Mouse (Mus musculus) lung, embryonic 14.5 days (tissue): ENCODE measurements around the gene Trp53rkb. TPM values are rescaled to one million over a fixed set of nuclear protein-coding genes. Genes with fewer than 3 reads are reported as not detected.
"Not testable (repeated sequence)": the region's sequence is repeated elsewhere in the genome, so short reads cannot be mapped to it uniquely, and the experiment has no call there.

Experiments
- ATAC-seq: fragments of 200-750 bp; cut with Nextera tagmentation; 2 replicates; pipeline ENCODE4 v1.8.0; 2017; ENCODE audit warnings: mild to moderate bottlenecking, moderate TSS enrichment, moderate library complexity; ENCODE audit not compliant: insufficient read depth
- DNase-seq: peaks from one replicate; pipeline ENCODE4 v3.0.0-alpha.2; 2015
- H3K27ac ChIP-seq: fragments of 300-500 bp; sonication (generic); 2 replicates; pipeline ENCODE4 v1.5.1; 2014; ENCODE audit warnings: low read depth, mild to moderate bottlenecking, moderate library complexity
- H3K27me3 ChIP-seq: fragments of 300-500 bp; sonication (generic); 2 replicates; pipeline ENCODE4 v1.6.1; 2014; ENCODE audit warnings: low read length, control low read depth; ENCODE audit not compliant: insufficient read depth
- H3K36me3 ChIP-seq: fragments of 300-500 bp; sonication (generic); 2 replicates; pipeline ENCODE4 v1.6.1; 2014; ENCODE audit warnings: control low read depth; ENCODE audit not compliant: insufficient read depth
- H3K4me1 ChIP-seq: fragments of 300-500 bp; sonication (generic); 2 replicates; pipeline ENCODE4 v1.6.1; 2014; ENCODE audit warnings: antibody characterized with exemption, control low read depth; ENCODE audit not compliant: insufficient read depth
- H3K4me2 ChIP-seq: fragments of 300-500 bp; sonication (generic); 2 replicates; pipeline ENCODE4 v1.6.1; 2014; ENCODE audit warnings: mild to moderate bottlenecking
- H3K4me3 ChIP-seq: fragments of 300-500 bp; sonication (generic); 2 replicates; pipeline ENCODE4 v1.5.1; 2014; ENCODE audit warnings: low read depth, low read length
- H3K9ac ChIP-seq: fragments of 300-500 bp; sonication (generic); 2 replicates; pipeline ENCODE4 v1.6.1; 2014
- H3K9me3 ChIP-seq: fragments of 300-500 bp; sonication (generic); 2 replicates; pipeline ENCODE4 v1.6.1; 2016; ENCODE audit warnings: low read depth, low read length, control low read depth
- CTCF ChIP-seq: IDR thresholded peaks from 2 replicates; pipeline ENCODE4 v1.5.1; 2016; ENCODE audit warnings: antibody characterized with exemption, low read depth
- WGBS: fragments of 180-500 bp; shearing (Covaris S2); extraction: QIAGEN DNeasy Blood & Tissue Kit; methylation state at CpG from one replicate; pipeline ENCODE4 v1.1.7; 2014; 5-methylcytosine and 5-hydroxymethylcytosine counted together
- polyA plus RNA-seq: library from polyadenylated mRNA; unstranded; fragments of >200 nt; fragmentation: Nextera tagmentation; extraction: Ambion mirVana; gene quantifications from 2 replicates; pipeline ENCODE4 v1.2.1, GENCODE M21; 2014

Trp53rkb gene
- 7.3 and 10.9 TPM in 2 replicates for polyA plus RNA-seq

GRCm38 (mm10) chr2:166792355-166792754 is at the start of gene Trp53rkb:
Trp53rkb (plus strand) TSS chr2:166792531.
- H3K36me3 ChIP-seq = peaks cover 12% of the 10 kb centered on the region
- no peak for TF ChIP-seq CTCF
- H3K27ac ChIP-seq = peak within 1 kb of the TSS; percentile 42
- H3K9ac ChIP-seq = peak within 1 kb of the TSS; percentile 79
- WGBS = 74% methylated on average over 5 of the region's 5 CpGs
- no peak for DNase-seq
- ATAC-seq = no peak
- no peaks in the 10 kb centered on the region for H3K27me3 ChIP-seq
- H3K9me3 ChIP-seq = no peaks in the 10 kb centered on the region
- H3K4me2 ChIP-seq = peak within 1 kb of the TSS; percentile 67
- peak within 1 kb of the TSS; percentile 76 for H3K4me3 ChIP-seq
- 0 out of 2 replicates have a peak, but pooled peaks cover 4% of the 10 kb centered on the region for H3K4me1 ChIP-seq

- Histone ChIP-seq H3K36me3 (no peaks in the 10 kb centered on the region), H3K4me1 (peaks cover 4% of the 10 kb centered on the region; the same call in 1 of the 2 replicates), H3K9me3 (no peaks in the 10 kb centered on the region), H3K4me2 (no peak overlapping the region), H3K27ac (no peak overlapping the region), H3K9ac (no peak overlapping the region), H3K4me3 (no peak overlapping the region), H3K27me3 (no peaks in the 10 kb centered on the region)
- 49% methylated on average over 4 of the region's 4 CpGs for WGBS
- DNase-seq = no peak
- no peak for TF ChIP-seq CTCF
- ATAC-seq = no peak
Observed at GRCm38 (mm10) chr2:166743504-166743903, 48.8 kb upstream of the Trp53rkb start.

- TF ChIP-seq CTCF = no peak
- no peak for DNase-seq
- 77% methylated on average over 7 of the region's 7 CpGs for WGBS
Observed at GRCm38 (mm10) chr2:166744433-166744832, 47.9 kb upstream of the Trp53rkb start.

GRCm38 (mm10) chr2:166745849-166746248 is 46.5 kb upstream of the Trp53rkb start:
- no peak for TF ChIP-seq CTCF

More at GRCm38 (mm10) chr2:166744433-166744832, 47.9 kb upstream of the Trp53rkb start:
- Histone ChIP-seq H3K27me3 (no peaks in the 10 kb centered on the region), H3K4me1 (peaks cover 4% of the 10 kb centered on the region; the same call in 1 of the 2 replicates), H3K4me3 (no peak overlapping the region), H3K36me3 (no peaks in the 10 kb centered on the region), H3K27ac (no peak overlapping the region), H3K4me2 (no peak overlapping the region), H3K9ac (no peak overlapping the region), H3K9me3 (no peaks in the 10 kb centered on the region)
- no peak for ATAC-seq

GRCm38 (mm10) chr2:166746261-166746913 is 45.9 kb upstream of the Trp53rkb start:
- not testable (repeated sequence) for H3K4me3 ChIP-seq, H3K4me2 ChIP-seq, ATAC-seq, H3K27me3 ChIP-seq, H3K9ac ChIP-seq, H3K36me3 ChIP-seq, H3K9me3 ChIP-seq, H3K4me1 ChIP-seq, H3K27ac ChIP-seq
- WGBS = 48% methylated on average over 14 of the region's 14 CpGs
- DNase-seq = peak; percentile 34

More at GRCm38 (mm10) chr2:166745849-166746248, 46.5 kb upstream of the Trp53rkb start:
- no peaks in the 10 kb centered on the region for H3K27me3 ChIP-seq
- DNase-seq (no peak), ATAC-seq (no peak)
- H3K4me3 ChIP-seq = no peak overlapping the region
- H3K4me2 ChIP-seq = no peak overlapping the region
- no peaks in the 10 kb centered on the region for H3K9me3 ChIP-seq
- H3K9ac ChIP-seq = no peak overlapping the region
- no peak overlapping the region for H3K27ac ChIP-seq
- WGBS = 76% methylated on average over 9 of the region's 9 CpGs
- no peaks in the 10 kb centered on the region for H3K36me3 ChIP-seq
- peaks cover 4% of the 10 kb centered on the region; the same call in 1 of the 2 replicates for H3K4me1 ChIP-seq

GRCm38 (mm10) chr2:166750620-166751191 is 41.6 kb upstream of the Trp53rkb start:
- 90% methylated on average over 6 of the region's 6 CpGs for WGBS
- H3K27me3 ChIP-seq = no peaks in the 10 kb centered on the region
- no peak for ATAC-seq

GRCm38 (mm10) chr2:166754194-166754593 is 38.1 kb upstream of the Trp53rkb start:
- Histone ChIP-seq H3K27me3 (no peaks in the 10 kb centered on the region), H3K9me3 (no peaks in the 10 kb centered on the region), H3K9ac (no peak overlapping the region), H3K36me3 (no peaks in the 10 kb centered on the region), H3K4me3 (no peak overlapping the region), H3K4me1 (no peaks in the 10 kb centered on the region), H3K27ac (no peak overlapping the region), H3K4me2 (no peak overlapping the region)
- DNase-seq = no peak
- WGBS = 41% methylated on average over 4 of the region's 4 CpGs
- no peak for ATAC-seq
- no peak for TF ChIP-seq CTCF

More at GRCm38 (mm10) chr2:166750620-166751191, 41.6 kb upstream of the Trp53rkb start:
- H3K9me3 ChIP-seq = no peaks in the 10 kb centered on the region
- no peak overlapping the region for H3K9ac ChIP-seq
- no peaks in the 10 kb centered on the region for H3K36me3 ChIP-seq
- DNase-seq = no peak
- H3K4me3 ChIP-seq = no peak overlapping the region
- TF ChIP-seq CTCF = no peak
- H3K4me2 ChIP-seq = no peak overlapping the region
- H3K4me1 ChIP-seq = peaks cover 4% of the 10 kb centered on the region; the same call in 1 of the 2 replicates
- H3K27ac ChIP-seq = no peak overlapping the region
